Mouse (Mus musculus) T-helper 17 cell (primary cell): ENCODE data around the gene Isyna1.

Experiments used
- in situ Hi-C, 2 experiments: fragments of 300-600 bp; cut with MboI, MseI; formaldehyde crosslinking; loops; 1 replicate in 1 of 2; 2 replicates in 1 of 2; pipeline ENCODE4 v1.15.1; 2025; ENCODE audit warnings: high pct_unique_total_duplicates in 2 of 2

The Isyna1 gene

GRCm38 (mm10) chr8:70570990-70571389, 23.2 kb upstream of the Isyna1 start:
- in situ Hi-C loops = no loop called here

GRCm38 (mm10) chr8:70574302-70574701, 19.9 kb upstream of the Isyna1 start:
- in situ Hi-C loops = no loop called here

- in situ Hi-C loops = no loop called here
Observed at GRCm38 (mm10) chr8:70574915-70575314, 19.3 kb upstream of the Isyna1 start.

- in situ Hi-C loops = no loop called here
Observed at GRCm38 (mm10) chr8:70577207-70577606, 17.0 kb upstream of the Isyna1 start.

GRCm38 (mm10) chr8:70583476-70584387, 10.4 kb upstream of the Isyna1 start:
- in situ Hi-C loops = no loop called here

- in situ Hi-C loops = loop anchor here in 1 of 2 experiments (5.0 kb wide), 1 partner anchor 32 kb away; no protein-coding TSS in a partner anchor
Observed at GRCm38 (mm10) chr8:70584606-70585257, 9.4 kb upstream of the Isyna1 start.

GRCm38 (mm10) chr8:70585258-70585652, 8.9 kb upstream of the Isyna1 start:
- in situ Hi-C loops = loop anchor here in 1 of 2 experiments (5.0 kb wide), 1 partner anchor 33 kb away; no protein-coding TSS in a partner anchor

GRCm38 (mm10) chr8:70587955-70588354, 6.2 kb upstream of the Isyna1 start:
- in situ Hi-C loops = loop anchor here in 1 of 2 experiments (5.0 kb wide), 1 partner anchor 36 kb away; no protein-coding TSS in a partner anchor

GRCm38 (mm10) chr8:70591569-70591968, 2.6 kb upstream of the Isyna1 start:
- in situ Hi-C loops = no loop called here

GRCm38 (mm10) chr8:70593173-70593572, 1.0 kb upstream of the Isyna1 start:
- in situ Hi-C loops = no loop called here

GRCm38 (mm10) chr8:70594621-70595564, 720 bp downstream of the Isyna1 start:
- in situ Hi-C loops = no loop called here

- in situ Hi-C loops = no loop called here
Observed at GRCm38 (mm10) chr8:70595811-70596210, 1.6 kb downstream of the Isyna1 start.

GRCm38 (mm10) chr8:70596216-70596615, 2.0 kb downstream of the Isyna1 start:
- in situ Hi-C loops = no loop called here

- in situ Hi-C loops = no loop called here
Observed at GRCm38 (mm10) chr8:70596775-70597416, 2.7 kb downstream of the Isyna1 start.

GRCm38 (mm10) chr8:70597417-70598272, 3.5 kb downstream of the Isyna1 start:
- in situ Hi-C loops = no loop called here

GRCm38 (mm10) chr8:70598283-70598682, 4.1 kb downstream of the Isyna1 start:
- in situ Hi-C loops = no loop called here

GRCm38 (mm10) chr8:70598722-70599121, 4.5 kb downstream of the Isyna1 start:
- in situ Hi-C loops = no loop called here

- in situ Hi-C loops = loop anchor here in 1 of 2 experiments (5.0 kb wide), 1 partner anchor 87 kb away; the partner anchor contains the start of gene Uba52
Observed at GRCm38 (mm10) chr8:70599507-70600290, 5.5 kb downstream of the Isyna1 start.
